Mouse (Mus musculus) cortical plate, adult 2 months (tissue): Measurements from ENCODE around the gene Cotl1. TPM values are rescaled to one million over a fixed set of nuclear protein-coding genes. Genes with fewer than 3 reads are reported as not detected.

Source experiments
- H3K27ac ChIP-seq: fragments of 200-500 bp; 2 replicates; pipeline ENCODE4 v1.5.1; 2012; ENCODE audit warnings: low read length, control low read depth, inconsistent platforms; ENCODE audit not compliant: insufficient read depth
- H3K4me1 ChIP-seq: fragments of 200-500 bp; 2 replicates; pipeline ENCODE4 v1.6.1; 2011; ENCODE audit warnings: low read length; ENCODE audit not compliant: control insufficient read depth, insufficient read depth
- H3K4me3 ChIP-seq: fragments of 200-500 bp; 2 replicates; pipeline ENCODE4 v1.5.1; 2011; ENCODE audit warnings: mild to moderate bottlenecking, low read length, control low read depth; ENCODE audit not compliant: insufficient read depth
- CTCF ChIP-seq: fragments of 200-500 bp; IDR thresholded peaks from 2 replicates; pipeline ENCODE4 v1.5.1; 2011; ENCODE audit warnings: mild to moderate bottlenecking, control low read depth, low read length; ENCODE audit not compliant: insufficient read depth; ENCODE audit errors: extremely low read depth
- POLR2A ChIP-seq: fragments of 200-500 bp; IDR thresholded peaks from 2 replicates; pipeline ENCODE4 v1.6.1; 2011; ENCODE audit warnings: mild to moderate bottlenecking, low read length, control low read depth; ENCODE audit not compliant: insufficient read depth; ENCODE audit errors: extremely low read depth
- polyA plus RNA-seq: library from polyadenylated mRNA; depleted of rRNA; stranded (reverse); fragments of >200 nt; gene quantifications from 2 replicates; pipeline ENCODE4 v1.2.3, GENCODE M21; 2012

Cotl1 gene
- polyA plus RNA-seq, 1 experiment, result 80.4 TPM

DNA sequence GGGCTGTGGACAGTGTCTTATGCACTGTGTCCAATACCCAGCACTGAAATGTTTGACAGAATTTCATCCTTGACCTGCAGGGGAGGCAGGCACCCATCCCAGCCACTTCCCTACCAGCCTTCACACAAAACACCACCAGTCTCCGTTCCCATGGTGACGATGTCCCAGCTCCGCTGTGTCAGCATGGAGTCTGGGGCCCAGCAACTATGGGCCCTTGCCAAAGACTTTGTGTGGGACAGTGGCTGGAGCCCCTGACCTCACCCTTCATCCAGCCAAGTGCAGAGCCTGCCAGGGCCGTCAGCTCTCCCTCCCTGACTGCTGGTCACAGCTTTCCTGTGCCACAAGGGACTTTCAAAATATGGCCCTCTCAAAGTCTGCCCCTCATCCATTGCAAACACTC is 16.2 kb downstream of the Cotl1 start:
- peaks cover 10% of the 10 kb centered on the region for H3K4me1 ChIP-seq
- no peak for TF ChIP-seq POLR2A
- H3K27ac ChIP-seq, result no peak overlapping the region

DNA sequence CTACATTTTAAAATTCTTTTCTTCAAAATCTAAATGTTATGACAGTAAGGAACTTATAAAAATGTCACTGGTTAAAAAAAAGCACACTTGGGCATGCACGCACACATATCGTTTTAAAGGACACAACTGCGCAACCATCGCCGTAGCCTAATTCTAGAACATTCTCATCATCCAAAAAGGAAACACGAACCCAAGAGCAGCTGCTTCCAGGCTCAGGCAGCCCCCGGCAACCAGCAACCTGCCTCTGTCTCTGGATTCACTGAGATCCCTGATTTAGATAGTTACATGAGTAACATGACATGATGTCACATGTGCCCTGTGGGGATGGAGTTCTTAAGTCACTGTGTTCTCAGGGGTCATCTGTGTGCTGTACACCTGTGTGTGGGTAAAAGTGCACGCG is 17.1 kb downstream of the Cotl1 start:
- Histone ChIP-seq H3K4me1 (peaks cover 9% of the 10 kb centered on the region), H3K4me3 (no peak overlapping the region), H3K27ac (no peak overlapping the region)
- no peak for TF ChIP-seq CTCF
- TF ChIP-seq POLR2A, result no peak

More for the DNA sequence above, 16.2 kb downstream of the Cotl1 start:
- H3K4me3 ChIP-seq, result no peak overlapping the region

DNA sequence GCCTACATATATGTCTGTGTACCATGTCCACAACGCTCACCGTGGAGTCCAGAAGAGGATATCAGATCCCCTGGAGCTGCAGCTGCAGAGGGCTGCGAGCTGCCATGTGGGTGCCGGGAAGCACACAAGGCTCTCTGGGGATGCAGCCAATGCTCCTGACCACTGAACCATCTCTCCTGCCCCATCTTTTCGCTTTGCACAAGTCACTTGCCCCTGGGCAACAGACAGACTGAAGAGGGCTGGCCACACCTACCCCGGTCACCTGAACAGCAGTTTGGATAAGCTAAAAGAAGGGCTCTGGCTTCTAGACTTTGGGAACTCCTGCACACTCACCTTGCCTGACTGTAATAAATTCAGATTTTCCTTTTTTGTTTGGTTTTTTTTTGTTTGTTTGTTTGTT is 18.7 kb downstream of the Cotl1 start:
- TF ChIP-seq POLR2A, result no peak
- TF ChIP-seq CTCF, result no peak
- peaks cover 14% of the 10 kb centered on the region for H3K4me1 ChIP-seq

DNA sequence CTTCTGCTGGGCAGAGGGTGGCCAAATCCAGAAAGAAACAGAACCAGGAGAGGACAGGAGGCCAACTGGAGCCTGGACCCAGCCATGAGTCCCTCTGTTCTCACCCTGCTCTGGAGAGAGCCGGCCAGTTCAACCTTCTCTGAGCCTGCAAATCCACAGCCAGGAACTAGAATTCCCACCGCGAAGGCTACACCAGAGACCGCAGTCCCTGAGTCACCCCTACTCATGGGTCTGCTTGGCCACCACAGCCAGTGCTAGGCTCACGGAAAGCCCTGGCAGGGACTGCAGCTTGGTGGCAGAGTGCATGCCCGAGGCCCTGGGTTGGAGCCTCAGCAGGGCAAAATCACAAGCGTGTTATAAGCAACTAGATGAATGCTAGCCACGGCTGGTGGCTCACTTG is 20.4 kb downstream of the Cotl1 start:
- peaks cover 11% of the 10 kb centered on the region for H3K4me1 ChIP-seq
- no peak overlapping the region for H3K27ac ChIP-seq
- TF ChIP-seq POLR2A, result no peak
- TF ChIP-seq CTCF, result no peak
- no peak overlapping the region for H3K4me3 ChIP-seq

More for the DNA sequence above, 18.7 kb downstream of the Cotl1 start:
- Histone ChIP-seq H3K27ac (no peak overlapping the region), H3K4me3 (no peak overlapping the region)

DNA sequence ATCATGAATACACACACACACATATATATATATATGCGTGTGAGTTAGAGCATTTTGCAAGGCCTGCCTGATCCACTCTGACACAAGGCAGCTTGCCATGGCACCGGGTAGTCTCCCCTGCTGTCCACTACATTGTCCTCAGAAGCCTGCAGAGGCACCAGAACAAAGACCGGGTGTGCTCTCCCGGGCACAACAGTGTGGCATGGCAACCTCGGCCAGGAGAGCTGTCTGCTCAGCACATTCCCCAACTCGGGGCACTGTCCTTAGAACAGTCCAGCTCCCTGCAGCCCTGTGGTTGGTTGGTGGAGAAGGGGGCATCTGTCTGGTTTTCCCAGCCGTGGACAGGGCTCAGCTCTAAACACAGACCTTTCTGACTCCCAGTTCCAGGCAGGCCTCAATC is 21.0 kb downstream of the Cotl1 start:
- no peak for TF ChIP-seq POLR2A
- TF ChIP-seq CTCF, result no peak
- Histone ChIP-seq H3K4me3 (no peak overlapping the region), H3K4me1 (peaks cover 11% of the 10 kb centered on the region), H3K27ac (no peak overlapping the region)

DNA sequence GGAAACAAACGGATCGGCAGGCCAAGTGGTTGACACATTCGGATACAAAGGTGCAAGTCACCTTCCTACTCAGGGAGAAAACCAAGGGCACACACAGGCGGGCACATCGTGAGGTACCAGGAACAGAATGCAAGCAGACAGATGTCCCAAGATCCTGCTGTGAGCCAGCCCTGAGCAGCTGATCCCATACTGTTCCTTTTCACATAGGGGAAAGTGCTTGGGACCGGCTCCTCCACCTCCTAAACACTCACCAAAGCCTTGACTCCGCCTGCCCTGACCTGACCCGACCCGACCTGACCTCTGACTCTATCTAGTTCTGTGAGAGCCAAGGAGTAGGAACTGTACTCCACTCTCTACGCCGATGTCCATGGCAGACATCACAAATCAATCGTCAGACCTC is 22.9 kb downstream of the Cotl1 start:
- H3K4me3 ChIP-seq, result no peak overlapping the region
- TF ChIP-seq CTCF, result no peak
- no peak for TF ChIP-seq POLR2A
- peaks cover 6% of the 10 kb centered on the region for H3K4me1 ChIP-seq
- H3K27ac ChIP-seq, result peak overlapping the region; percentile 62; the same call in 1 of the 2 replicates

DNA sequence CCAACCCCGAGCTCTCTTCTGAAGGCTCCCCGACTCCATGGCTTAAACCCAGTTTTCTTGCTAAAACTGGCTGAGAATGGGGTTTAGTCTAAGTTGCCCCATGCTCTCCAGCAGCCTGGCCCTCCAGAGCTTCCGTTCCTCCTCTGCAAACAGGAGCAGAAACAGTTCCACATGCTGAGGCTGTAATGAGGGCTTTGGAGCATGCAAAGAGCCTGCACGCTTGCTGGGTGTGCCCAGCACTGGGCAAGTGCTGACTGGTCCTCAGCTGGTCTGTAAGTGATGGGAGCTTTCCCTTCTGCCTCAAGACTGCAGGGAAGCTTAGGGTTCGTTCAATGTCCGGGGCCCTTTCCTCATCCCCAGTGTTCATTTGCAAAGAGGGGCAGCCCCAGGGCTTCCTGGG is 24.1 kb downstream of the Cotl1 start:
- H3K4me3 ChIP-seq, result no peak overlapping the region
- peaks cover 14% of the 10 kb centered on the region for H3K4me1 ChIP-seq
- no peak overlapping the region for H3K27ac ChIP-seq
- no peak for TF ChIP-seq CTCF
- no peak for TF ChIP-seq POLR2A

DNA sequence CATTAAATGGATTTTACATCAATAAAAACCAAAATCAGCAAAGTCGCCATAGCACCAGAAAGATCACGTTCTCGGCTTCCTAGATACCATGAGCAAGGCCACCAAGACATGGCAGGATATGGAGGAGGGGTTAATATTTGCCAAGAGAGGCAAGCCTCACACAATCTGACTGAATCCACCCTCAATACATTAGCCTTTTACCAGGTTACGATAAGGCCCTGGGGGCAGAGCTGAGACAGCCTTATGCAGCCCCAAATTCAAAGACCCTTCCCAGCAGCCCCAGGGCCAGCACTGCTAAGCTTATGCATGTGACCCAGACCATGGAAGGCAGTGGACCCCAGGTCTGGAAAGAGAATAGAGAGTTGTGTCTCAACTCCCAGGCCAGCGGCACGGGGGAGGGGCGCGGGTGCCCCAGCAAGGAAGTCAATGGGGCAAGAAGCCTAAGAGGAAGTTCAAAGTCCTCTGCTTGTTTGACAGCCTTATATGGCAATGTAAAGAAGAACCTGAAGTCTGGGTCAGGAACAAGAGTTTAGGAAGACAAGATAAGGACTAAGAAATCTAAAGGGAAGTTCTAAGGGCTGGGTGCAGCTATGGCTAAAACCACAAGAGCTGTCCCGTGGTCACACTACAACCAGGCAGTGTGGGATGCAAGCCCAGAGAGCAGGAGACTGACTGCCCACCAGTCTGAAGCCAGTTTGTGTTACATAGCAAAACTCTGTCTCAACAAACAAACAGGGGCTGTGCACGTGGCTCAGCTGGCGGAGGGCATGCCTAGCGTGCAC is 27.5 kb downstream of the Cotl1 start:
- no peak overlapping the region for H3K4me3 ChIP-seq
- peaks cover 17% of the 10 kb centered on the region for H3K4me1 ChIP-seq
- TF ChIP-seq CTCF (no peak), POLR2A (no peak)
- H3K27ac ChIP-seq, result no peak overlapping the region

DNA sequence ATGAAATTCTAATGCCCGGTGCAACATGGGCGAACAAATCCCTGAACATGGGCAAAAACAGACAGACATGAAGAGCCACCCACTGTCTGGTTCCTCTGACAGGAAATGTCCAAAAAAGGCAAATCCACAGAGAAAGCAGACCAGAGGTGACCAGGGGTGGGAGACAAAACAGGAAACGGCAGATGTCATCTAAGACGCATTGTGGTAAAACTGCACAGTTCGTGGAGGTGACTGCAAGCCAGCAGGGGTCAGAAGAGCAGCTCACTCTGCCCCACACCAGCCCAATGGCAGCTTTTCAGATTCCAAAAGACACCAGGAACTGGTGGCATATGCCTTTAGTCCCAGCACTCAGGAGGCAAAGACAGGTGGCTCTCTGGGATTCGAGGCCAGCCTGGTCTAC is 28.4 kb downstream of the Cotl1 start:
- no peak overlapping the region for H3K27ac ChIP-seq
- TF ChIP-seq POLR2A (no peak), CTCF (no peak)
- H3K4me1 ChIP-seq, result peaks cover 12% of the 10 kb centered on the region
- no peak overlapping the region for H3K4me3 ChIP-seq

DNA sequence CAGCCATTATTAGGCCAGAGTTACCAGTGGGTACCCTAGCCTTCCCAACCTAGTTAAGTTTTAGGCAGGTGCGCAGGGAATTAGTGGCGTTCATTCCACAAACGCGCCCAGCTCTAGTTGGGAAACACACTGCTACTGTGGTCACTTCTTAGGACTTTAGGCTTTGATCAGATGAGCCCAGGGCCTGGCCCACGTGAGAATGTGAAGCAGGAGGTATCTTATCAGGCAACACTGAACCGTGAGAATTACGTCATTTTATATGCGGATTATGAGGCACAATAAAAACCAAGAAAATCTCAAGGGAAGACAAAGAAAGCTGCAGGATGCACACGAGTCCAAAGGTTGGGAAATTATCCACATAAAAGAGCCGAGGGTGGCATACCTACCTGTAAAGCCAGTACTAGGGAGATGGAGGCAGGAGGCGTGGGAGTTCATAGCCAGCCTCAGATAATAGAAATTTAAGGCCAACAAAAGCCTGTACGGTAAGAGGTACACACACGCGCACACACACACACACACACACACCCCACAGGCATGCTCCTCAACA is 29.3 kb downstream of the Cotl1 start:
- peaks cover 13% of the 10 kb centered on the region for H3K4me1 ChIP-seq
- TF ChIP-seq POLR2A, result no peak
- TF ChIP-seq CTCF, result no peak
- no peak overlapping the region for H3K4me3 ChIP-seq
- H3K27ac ChIP-seq, result no peak overlapping the region
